Mouse (Mus musculus) right cerebral cortex, postnatal 10 days (tissue): ENCODE results near the gene Nrxn2.

Experiments used
- DNase-seq, 2 experiments: peaks; one replicate each; pipeline ENCODE4 v3.0.0; 2021; ENCODE audit warnings: low spot score in 2 of 2

Gene Nrxn2

GRCm38 (mm10) chr19:6494504-6495170 lies 76.1 kb downstream of the Nrxn2 start:
- no peak for DNase-seq

- DNase-seq: no peak
Measured at GRCm38 (mm10) chr19:6495714-6496113, 77.2 kb downstream of the Nrxn2 start.

- DNase-seq: no peak
Measured at GRCm38 (mm10) chr19:6496462-6497149, 78.1 kb downstream of the Nrxn2 start.

DNA sequence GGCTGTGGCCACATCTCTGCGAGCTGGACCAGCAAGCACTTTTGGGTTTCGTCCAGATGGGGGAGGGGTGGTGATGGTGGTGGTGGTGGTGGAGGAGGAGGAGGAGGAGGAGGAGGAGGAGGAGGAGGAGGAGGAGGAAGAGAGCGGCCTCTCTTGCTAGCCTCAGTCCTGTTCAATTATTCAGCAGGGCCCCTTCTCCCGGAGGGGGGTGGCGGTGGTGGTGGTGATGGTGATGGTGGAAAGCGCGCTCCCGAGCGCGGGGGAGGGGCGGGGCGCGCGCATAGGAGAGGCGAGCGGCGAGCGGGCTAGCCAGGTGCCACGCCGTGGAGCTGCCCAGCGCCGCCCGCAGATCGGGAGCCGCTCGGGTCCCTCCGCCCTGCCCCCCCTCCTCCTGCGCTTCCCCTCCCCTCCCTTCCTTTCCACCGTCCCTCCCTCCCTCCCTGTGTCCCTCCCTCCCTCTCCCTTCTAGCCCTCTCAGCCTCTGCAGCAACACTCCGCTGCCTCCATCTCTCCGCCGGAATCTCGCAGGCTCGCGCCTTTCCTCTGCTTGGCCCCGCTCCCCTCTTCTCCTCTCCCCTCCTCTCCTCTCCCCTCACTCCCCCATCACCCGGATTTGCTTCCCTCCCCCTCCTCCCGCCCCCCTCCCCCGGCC lies 78.7 kb downstream of the Nrxn2 start:
- DNase-seq: peak; percentile 91

- DNase-seq: no peak
Measured at GRCm38 (mm10) chr19:6497803-6498202, 79.3 kb downstream of the Nrxn2 start.

- no peak for DNase-seq
Measured at GRCm38 (mm10) chr19:6498350-6499131, 80.0 kb downstream of the Nrxn2 start.

GRCm38 (mm10) chr19:6499860-6500635 lies 81.5 kb downstream of the Nrxn2 start:
- no peak for DNase-seq

DNA sequence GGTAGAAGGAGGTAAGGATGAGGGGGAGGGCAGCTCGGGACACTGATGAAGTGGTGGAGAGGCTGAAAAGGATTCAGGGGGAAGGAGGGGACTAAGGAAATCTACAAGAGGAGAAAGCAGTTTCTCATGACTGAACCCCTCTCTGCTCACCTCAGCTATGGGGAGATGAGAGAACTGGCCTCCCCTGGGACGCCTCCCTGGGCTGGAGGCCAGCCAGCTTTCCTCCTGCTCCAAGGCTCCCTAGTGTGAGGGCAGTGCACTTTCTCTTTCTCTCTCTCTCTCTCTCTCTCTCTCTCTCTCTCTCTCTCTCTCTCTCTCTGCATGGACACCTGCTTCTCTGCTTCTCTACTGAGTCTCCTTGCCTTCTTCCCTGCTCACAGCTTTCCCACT lies 82.1 kb downstream of the Nrxn2 start:
- DNase-seq: no peak

- DNase-seq: peak; percentile 85 to 87
Measured at GRCm38 (mm10) chr19:6502035-6502541, 83.6 kb downstream of the Nrxn2 start.

- peak; percentile 72 to 88 for DNase-seq
Measured at GRCm38 (mm10) chr19:6502543-6503319, 84.2 kb downstream of the Nrxn2 start.

GRCm38 (mm10) chr19:6503926-6504655 lies 85.6 kb downstream of the Nrxn2 start:
- peak; percentile 83 to 85 for DNase-seq

DNA sequence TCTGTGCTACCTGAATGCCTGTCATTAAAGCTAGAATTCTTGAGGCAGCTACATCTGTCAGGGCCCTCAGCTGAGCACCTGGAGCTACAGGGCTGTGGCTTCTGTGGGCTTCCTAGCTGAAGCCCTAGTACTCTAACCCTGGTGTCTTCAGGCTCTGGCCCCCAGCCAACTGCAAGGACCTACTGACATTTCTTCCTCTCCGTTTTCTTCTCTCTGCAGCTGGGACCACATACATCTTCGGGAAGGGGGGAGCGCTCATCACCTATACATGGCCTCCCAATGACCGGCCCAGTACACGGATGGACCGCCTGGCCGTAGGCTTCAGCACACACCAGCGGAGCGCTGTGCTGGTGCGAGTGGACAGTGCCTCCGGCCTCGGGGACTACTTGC lies 86.1 kb downstream of the Nrxn2 start:
- no peak for DNase-seq

GRCm38 (mm10) chr19:6507393-6507792 lies 88.9 kb downstream of the Nrxn2 start:
- DNase-seq: peak in 1 of 2 experiments; percentile 71

GRCm38 (mm10) chr19:6509881-6510280 lies 91.3 kb downstream of the Nrxn2 start:
- no peak for DNase-seq

DNA sequence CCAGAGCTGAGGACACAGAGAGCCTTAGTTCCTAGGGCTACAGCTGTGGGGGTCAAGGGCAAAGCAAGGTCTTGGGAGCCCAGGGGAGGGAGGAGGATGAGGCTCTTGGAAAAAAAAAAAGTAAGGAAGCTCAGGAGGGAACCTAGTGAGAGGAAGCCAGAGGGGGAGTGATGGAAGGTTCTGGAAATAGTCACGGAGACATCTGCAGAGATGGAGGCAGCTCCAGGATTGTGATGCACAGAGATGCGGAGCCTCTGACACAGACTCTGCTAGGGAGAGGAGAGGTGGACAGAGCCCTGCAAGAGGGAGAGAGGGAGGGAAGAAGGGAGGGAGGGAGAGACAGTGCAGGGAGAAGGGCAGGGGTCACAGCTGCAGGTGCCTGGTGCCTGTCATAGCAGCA lies 92.0 kb downstream of the Nrxn2 start:
- no peak for DNase-seq

GRCm38 (mm10) chr19:6513389-6514139 lies 95.0 kb downstream of the Nrxn2 start:
- no peak for DNase-seq

DNA sequence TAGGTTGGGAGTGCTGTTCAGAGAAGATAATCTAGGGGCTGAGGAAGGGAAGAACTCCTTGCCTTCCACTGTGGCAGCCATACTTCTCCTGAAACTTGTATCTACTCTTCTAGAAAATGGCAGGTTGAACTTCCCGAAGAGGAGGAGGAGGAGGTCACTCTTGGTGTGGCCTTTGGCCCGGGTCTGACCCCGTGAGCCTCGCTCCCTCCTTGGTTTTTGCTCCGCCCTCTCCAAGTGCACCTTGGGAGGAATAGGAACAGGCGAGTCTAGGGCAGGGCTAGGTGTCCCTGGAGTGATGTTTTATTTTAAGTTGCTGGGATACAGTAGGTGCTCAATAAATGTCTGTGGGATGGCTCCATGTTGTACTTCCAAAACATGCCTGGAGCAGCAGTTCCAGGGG lies 96.4 kb downstream of the Nrxn2 start:
- no peak for DNase-seq

DNA sequence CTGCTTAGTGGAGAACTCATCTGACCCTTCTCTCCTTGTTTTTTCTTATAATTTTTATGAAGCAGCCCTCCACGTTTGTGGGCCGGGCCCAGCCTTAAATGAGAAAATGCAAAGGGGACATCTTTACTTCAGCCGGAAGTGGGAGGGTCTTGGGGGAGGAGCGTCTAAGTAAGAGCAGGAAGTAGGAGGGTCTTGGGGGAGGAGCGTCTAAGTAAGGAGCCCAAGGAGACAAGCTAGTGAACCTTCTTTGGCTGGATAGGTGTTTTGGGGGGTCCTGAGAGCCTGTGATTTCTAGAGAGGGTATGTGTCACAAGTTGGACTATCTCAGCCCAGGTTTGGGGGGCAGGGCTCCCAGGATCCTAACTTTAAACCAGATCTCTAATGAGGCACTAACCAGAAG lies 96.9 kb downstream of the Nrxn2 start:
- DNase-seq: no peak

GRCm38 (mm10) chr19:6516153-6516552 lies 97.6 kb downstream of the Nrxn2 start:
- no peak for DNase-seq
